Mouse (Mus musculus) cerebellum, adult (tissue): ENCODE measurements at regions not wholly inside any gene's neighbourhood (a gene's known extent, or its start where the extent isn't known, plus 50 kb on each side); places are given as distances from the start of the nearest gene placed in this dataset.
A peak's percentile ranks its signal among the peaks of the same experiment; 100 is the strongest.
"Not testable (repeated sequence)": the region's sequence is repeated elsewhere in the genome, so short reads cannot be mapped to it uniquely, and the experiment has no call there.

Experiments
- ATAC-seq: cut with Nextera tagmentation; 2 replicates; pipeline ENCODE4 v1.9.2; 2017; ENCODE audit warnings: mild to moderate bottlenecking, moderate library complexity, mixed read lengths; ENCODE audit not compliant: insufficient number of reproducible peaks, low FRiP score, low TSS enrichment

DNA sequence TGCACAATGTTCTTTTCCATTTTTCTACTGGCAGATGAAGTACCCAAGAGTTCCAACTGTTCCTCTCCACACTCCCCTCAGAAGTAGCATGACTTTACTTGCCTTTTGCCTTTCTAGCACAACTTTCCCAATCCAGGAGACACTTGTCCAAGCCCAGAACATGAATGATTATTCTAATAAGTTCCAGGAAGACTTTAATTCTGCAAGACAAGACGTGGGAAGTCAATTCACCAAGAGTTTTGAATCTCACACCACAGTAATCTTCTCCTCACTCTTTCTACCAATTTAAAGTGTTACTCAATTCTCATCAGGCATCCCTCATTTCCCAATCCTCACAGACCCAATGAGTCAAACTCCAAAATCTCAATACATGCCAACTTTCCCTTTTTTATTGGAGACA, 122.4 kb downstream of the Car2 start:
- ATAC-seq = no peak

GRCm38 (mm10) chr3:15009747-15010146, 123.7 kb downstream of the Car2 start:
- ATAC-seq = no peak

DNA sequence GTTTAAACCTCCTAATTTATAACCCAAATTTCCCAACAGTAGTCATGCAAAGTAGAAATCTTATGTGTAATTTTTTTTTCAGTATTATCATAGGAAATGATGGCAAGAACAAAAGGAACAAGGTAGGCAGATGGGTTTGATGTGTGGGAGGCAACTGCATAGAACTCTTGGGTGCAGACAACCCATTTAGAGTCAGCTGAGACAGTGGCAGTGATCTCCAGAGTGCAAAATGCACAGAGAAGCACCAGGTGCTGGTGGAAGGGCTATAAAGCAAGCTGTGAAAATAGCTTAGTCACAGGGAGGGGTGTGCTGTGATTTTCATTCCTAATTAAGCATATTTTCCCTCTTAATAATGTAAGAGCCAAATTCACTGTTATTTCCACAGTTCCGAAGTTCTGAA, 130.5 kb downstream of the Car2 start:
- ATAC-seq = no peak

DNA sequence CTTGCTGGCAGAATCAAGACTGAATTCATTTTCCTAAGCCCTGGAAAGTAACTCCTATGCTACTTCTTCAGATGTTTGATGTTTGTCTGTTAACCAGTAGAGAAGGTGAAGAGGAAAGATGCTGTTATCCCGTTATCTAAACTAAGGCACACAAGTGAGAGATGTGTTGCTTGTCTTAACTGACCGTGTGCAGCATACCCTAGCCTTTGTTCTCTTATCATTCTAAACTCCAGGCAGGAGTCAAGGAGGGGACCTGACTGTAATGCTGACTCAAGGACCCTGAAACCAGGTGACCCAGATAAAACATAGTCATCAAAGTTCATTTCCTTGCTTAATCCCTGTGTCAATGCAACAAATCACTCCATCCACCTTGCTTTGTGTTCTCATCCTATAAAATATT, 136.7 kb downstream of the Car2 start:
- ATAC-seq = no peak

DNA sequence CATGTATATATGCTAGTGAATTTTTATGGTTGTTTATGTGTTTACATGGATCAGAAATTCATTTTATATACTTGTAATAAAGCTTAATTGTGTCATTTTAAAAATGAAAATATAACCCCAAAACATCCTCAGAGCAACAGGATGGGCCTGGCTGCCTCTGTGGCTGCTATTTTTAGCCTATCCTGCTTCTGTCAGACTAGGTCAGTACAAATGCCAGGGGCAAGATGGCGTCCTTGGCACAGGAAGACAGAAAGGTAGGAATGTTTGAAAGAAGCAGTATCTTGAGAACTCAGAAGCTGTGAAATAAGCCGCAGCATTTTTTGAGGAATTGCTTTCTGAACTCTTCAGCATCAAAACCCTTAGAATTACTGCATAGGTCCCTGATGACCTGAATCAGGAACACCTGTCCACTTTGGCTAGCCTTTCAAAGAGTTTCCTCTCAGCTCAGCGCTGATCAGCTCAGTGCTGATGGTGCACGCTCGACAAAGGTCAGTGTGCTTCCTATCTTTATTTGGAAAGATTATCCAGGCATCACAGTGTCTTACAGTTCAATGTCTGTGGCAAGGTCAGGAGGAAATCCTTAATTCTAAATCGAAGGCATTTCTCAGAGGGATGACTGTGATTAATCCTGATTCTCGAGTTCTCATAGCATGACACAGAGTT, 154.9 kb downstream of the Car2 start:
- ATAC-seq = peak; percentile 84

- ATAC-seq = no peak
These were observed 167.9 kb downstream of the Car2 start for GRCm38 (mm10) chr3:15053968-15054367.

- not testable (repeated sequence) for ATAC-seq
These were observed 169.6 kb downstream of the Car2 start for GRCm38 (mm10) chr3:15055516-15056256.

DNA sequence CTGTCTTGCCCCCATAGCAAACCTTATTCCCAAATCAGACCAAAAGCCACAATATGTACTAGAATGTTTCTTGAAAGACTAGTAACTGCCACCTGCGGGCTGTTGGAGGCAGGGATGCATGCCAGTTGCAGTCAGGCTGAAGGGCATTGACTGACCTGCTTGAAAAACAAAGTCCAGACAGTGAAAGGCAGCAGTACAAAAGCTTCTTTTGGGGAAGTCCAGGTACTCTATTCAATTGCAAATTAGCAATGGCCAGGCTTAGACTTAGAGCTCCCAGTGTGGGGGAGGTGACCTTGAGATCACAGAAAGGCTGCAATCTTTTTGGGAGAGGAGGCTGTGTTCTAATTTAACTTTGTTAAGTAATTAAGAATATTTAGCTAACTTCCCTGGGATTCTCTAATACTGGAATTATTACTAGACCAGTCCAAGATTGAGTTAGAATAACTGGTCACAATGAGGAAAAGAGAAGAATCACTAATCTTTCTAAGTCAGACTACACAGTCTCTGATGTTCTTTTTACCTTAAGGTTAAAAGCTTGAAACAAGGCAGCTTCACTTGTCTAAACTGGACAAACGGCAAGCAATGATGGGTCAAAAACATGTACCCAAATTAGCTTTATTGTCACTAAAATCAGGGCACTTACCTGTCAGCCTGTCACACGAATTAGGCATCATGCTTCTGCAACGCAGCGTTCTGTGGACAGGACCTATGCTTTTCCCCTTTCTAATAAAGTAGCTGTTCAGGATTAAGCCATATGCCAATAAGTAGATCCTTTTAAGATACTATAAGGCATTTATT, 170.9 kb downstream of the Car2 start:
- ATAC-seq = not testable (repeated sequence)

DNA sequence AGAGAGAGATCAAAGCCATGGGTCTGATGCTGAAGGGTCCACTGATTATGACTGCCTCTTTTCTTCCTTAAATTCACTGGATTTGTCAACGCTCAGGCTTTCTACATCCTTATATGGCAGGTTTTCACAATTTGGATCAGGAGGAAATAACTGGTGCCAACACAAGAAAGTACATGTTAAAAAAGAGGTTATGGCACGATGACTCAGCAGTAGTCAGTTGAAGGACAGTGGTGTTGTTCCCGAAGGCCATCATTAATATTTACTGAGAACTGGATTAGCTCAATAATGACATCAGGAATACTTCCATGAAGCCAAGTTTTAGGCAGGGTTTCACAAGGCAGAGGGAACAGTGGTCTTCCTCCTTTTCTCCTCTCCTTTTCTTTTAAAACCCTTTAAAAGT, 179.6 kb downstream of the Car2 start:
- no peak for ATAC-seq

GRCm38 (mm10) chr3:15068256-15068655, 182.2 kb downstream of the Car2 start:
- no peak for ATAC-seq

- ATAC-seq = no peak
These were observed 185.2 kb downstream of the Car2 start for GRCm38 (mm10) chr3:15071030-15071883.

GRCm38 (mm10) chr3:15073405-15073804, 187.3 kb downstream of the Car2 start:
- no peak for ATAC-seq

- ATAC-seq = no peak
These were observed 187.8 kb downstream of the Car2 start for GRCm38 (mm10) chr3:15073847-15074246.

GRCm38 (mm10) chr3:15074949-15075348, 188.9 kb downstream of the Car2 start:
- ATAC-seq = no peak

GRCm38 (mm10) chr3:15090124-15090523, 204.1 kb downstream of the Car2 start:
- no peak for ATAC-seq

GRCm38 (mm10) chr3:15098206-15098817, 212.2 kb downstream of the Car2 start:
- ATAC-seq = no peak

DNA sequence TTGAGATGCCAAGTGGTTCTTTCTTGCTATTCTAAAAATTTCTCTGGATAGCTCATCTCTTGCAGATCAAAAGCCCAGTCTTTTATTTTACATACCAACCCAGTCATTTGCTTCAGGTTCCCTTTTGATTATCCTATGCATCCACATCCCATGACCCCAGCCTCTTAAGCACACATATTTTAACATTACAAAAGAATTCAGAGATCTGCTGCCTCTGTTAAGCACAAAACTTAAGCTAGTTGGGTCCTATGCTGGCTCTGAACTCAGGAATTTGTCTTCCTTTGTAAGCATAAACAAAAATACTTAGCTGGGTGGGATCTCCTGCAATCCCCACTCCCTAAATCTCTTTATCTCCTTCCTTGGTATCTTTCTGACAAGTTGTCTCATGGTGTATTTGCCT, 212.9 kb downstream of the Car2 start:
- ATAC-seq = no peak

- ATAC-seq = no peak
These were observed 219.6 kb downstream of the Car2 start for GRCm38 (mm10) chr3:15105627-15106026.

- ATAC-seq = no peak
These were observed 220.2 kb downstream of the Car2 start for GRCm38 (mm10) chr3:15106281-15106680.

DNA sequence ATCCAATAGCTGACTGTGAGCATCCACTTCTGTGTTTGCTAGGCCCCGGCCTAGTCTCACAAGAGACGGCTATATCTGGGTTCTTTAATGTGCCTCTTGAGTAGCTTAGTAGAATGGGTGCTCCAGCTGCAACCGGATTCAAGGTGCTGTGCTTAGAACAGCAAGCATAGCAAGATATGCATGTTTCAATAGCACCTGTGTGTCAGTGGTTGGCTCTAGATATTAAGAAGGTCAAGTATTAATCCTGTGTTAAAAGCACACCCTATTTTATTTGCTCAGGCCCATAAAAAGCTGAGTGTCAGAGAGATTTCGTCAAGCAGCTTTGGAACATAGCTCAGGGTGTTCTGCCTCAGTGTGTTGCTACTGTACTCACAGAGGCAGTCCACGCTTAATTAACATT, 221.2 kb downstream of the Car2 start:
- ATAC-seq = no peak
